ENCODE assay signal across 23 mouse cellular contexts in genomic region chr10:68692401-68692800, GRCm38 (mm10). TPM values are rescaled to one million over a fixed set of nuclear protein-coding genes. Genes with fewer than 3 reads are reported as not detected.
A peak's percentile ranks its signal among the peaks of the same experiment; 100 is the strongest.
DNase-seq lines count a peak whose midpoint lies in the region; ATAC-seq and TF ChIP-seq lines count a peak whose summit lies in the region.
"Had no signal": no experiment of that assay in that cellular context is flagged by ENCODE, and none has a peak within 500 bp of the region (broad histone marks: within the 10 kb centered on the region; RNA-seq: fewer than 3 reads in every experiment).

No protein-coding gene starts in this region.

- no peaks in the 10 kb centered on the region for H3K4me1 ChIP-seq in kidney, postnatal 0 days (replicated peaks; ENCODE audit: insufficient read depth, low read length)
- H3K4me1 ChIP-seq in kidney, embryonic 16.5 days (ENCODE audit: insufficient read depth, low read length), result no peaks in the 10 kb centered on the region
- H3K4me1 ChIP-seq in lung, embryonic 16.5 days (replicated peaks; ENCODE audit: control insufficient read depth, insufficient read depth, low read length), result peaks cover 3% of the 10 kb centered on the region; the same call in 1 of the 2 replicates
- H3K4me1 ChIP-seq: embryonic facial prominence, embryonic 15.5 days; forebrain, embryonic 10.5 days; heart, embryonic 10.5 days; hindbrain, embryonic 10.5 days had no signal

- TF ChIP-seq CTCF in kidney, postnatal 0 days (IDR thresholded peaks at IDR 0.05; ENCODE audit: low read depth), result no peak

- H3K27ac ChIP-seq in kidney, postnatal 0 days, result no peak overlapping the region
- no peak overlapping the region for H3K27ac ChIP-seq in kidney, embryonic 16.5 days (ENCODE audit: low read length)
- no peak overlapping the region for H3K27ac ChIP-seq in lung, embryonic 16.5 days (ENCODE audit: low read length)
- H3K27ac ChIP-seq: embryonic facial prominence, embryonic 15.5 days; forebrain, embryonic 10.5 days; gastrocnemius, adult 2 months; heart, embryonic 10.5 days; hindbrain, embryonic 10.5 days; hindbrain, embryonic 14.5 days had no signal

- WGBS in kidney, postnatal 0 days, result 93% methylated on average over 1 of the region's 1 CpGs
- WGBS in kidney, embryonic 16.5 days, result 94% methylated on average over 1 of the region's 1 CpGs
- WGBS in lung, embryonic 16.5 days, result 97% methylated on average over 1 of the region's 1 CpGs

- no peak overlapping the region for H3K9ac ChIP-seq in kidney, postnatal 0 days (ENCODE audit: low read depth, low read length)
- H3K9ac ChIP-seq in kidney, embryonic 16.5 days (replicated peaks; ENCODE audit: low read length), result no peak overlapping the region
- no peak overlapping the region for H3K9ac ChIP-seq in lung, embryonic 16.5 days (ENCODE audit: low read length)
- H3K9ac ChIP-seq: embryonic facial prominence, embryonic 15.5 days; hindbrain, embryonic 14.5 days had no signal

- no peaks in the 10 kb centered on the region for H3K36me3 ChIP-seq in kidney, postnatal 0 days (ENCODE audit: insufficient read depth, low read length)
- no peaks in the 10 kb centered on the region for H3K36me3 ChIP-seq in kidney, embryonic 16.5 days (ENCODE audit: insufficient read depth, low read length)
- H3K36me3 ChIP-seq in lung, embryonic 16.5 days (ENCODE audit: control insufficient read depth, insufficient read depth, low read length), result no peaks in the 10 kb centered on the region
- H3K36me3 ChIP-seq: embryonic facial prominence, embryonic 15.5 days; forebrain, embryonic 10.5 days; heart, embryonic 10.5 days; hindbrain, embryonic 10.5 days had no signal

- no peak for ATAC-seq in kidney, postnatal 0 days (replicated peaks; ENCODE audit: low FRiP score, low read depth)
- ATAC-seq in kidney, embryonic 16.5 days (ENCODE audit: low FRiP score, low TSS enrichment), result no peak
- peak; percentile 76 for ATAC-seq in lung, embryonic 16.5 days (ENCODE audit: low read depth)
- ATAC-seq: forebrain, embryonic 14.5 days had no signal

- peak; percentile 15 for DNase-seq in adrenal gland, postnatal 14 days
- no peak for DNase-seq in adrenal gland, adult (ENCODE audit: inconsistent age in 2 of 2, low spot score in 1 of 2)
- peak; percentile 33 for DNase-seq in kidney, postnatal 0 days (ENCODE audit: low spot score)
- DNase-seq in lung, postnatal 10 days, result no peak
- no peak for DNase-seq in cerebellum, postnatal 10 days
- DNase-seq: adrenal gland, adult 8-10 months; cerebellum, adult 2 months; cerebellum, postnatal 14 days; embryo, embryonic 11 days; gastrocnemius, adult 2 months; gastrocnemius, postnatal 25 days; heart, postnatal 10 days had no signal

- H3K4me3 ChIP-seq in kidney, postnatal 0 days (replicated peaks; ENCODE audit: low read depth, low read length), result no peak overlapping the region
- H3K4me3 ChIP-seq in kidney, embryonic 16.5 days (ENCODE audit: low read length), result no peak overlapping the region
- no peak overlapping the region for H3K4me3 ChIP-seq in lung, embryonic 16.5 days (ENCODE audit: low read length)
- H3K4me3 ChIP-seq: embryonic facial prominence, embryonic 15.5 days; erythroblast, embryonic 14.5 days; forebrain, embryonic 10.5 days; gastrocnemius, adult 2 months; heart, embryonic 10.5 days; hindbrain, embryonic 10.5 days had no signal

- no peaks in the 10 kb centered on the region for H3K27me3 ChIP-seq in kidney, postnatal 0 days (ENCODE audit: insufficient read depth, low read length)
- no peaks in the 10 kb centered on the region for H3K27me3 ChIP-seq in kidney, embryonic 16.5 days (ENCODE audit: insufficient read depth, low read length)
- H3K27me3 ChIP-seq in lung, embryonic 16.5 days (ENCODE audit: control insufficient read depth, insufficient read depth, low read depth, low read length), result no peaks in the 10 kb centered on the region
- H3K27me3 ChIP-seq: embryonic facial prominence, embryonic 15.5 days had no signal

- H3K9me3 ChIP-seq in kidney, postnatal 0 days (replicated peaks; ENCODE audit: low read length), result no peaks in the 10 kb centered on the region
- H3K9me3 ChIP-seq in kidney, embryonic 16.5 days (ENCODE audit: low read length), result no peaks in the 10 kb centered on the region
- no peaks in the 10 kb centered on the region for H3K9me3 ChIP-seq in lung, embryonic 16.5 days (ENCODE audit: control insufficient read depth, low read length)
- H3K9me3 ChIP-seq: embryonic facial prominence, embryonic 15.5 days; forebrain, embryonic 10.5 days; heart, embryonic 10.5 days; hindbrain, embryonic 10.5 days had no signal

- H3K4me2 ChIP-seq in kidney, postnatal 0 days (ENCODE audit: low read length), result no peak overlapping the region
- H3K4me2 ChIP-seq in kidney, embryonic 16.5 days (replicated peaks; ENCODE audit: low read depth, low read length), result no peak overlapping the region
- H3K4me2 ChIP-seq in lung, embryonic 16.5 days (ENCODE audit: low read depth, low read length), result no peak overlapping the region
- H3K4me2 ChIP-seq: embryonic facial prominence, embryonic 15.5 days; hindbrain, embryonic 14.5 days had no signal

RNA-seq across cellular contexts. Expression of gene Tmem26, which starts 31.0 kb away (rescaled TPM):
- 6.9 and 9.3 TPM in 2 replicates for total RNA-seq in adrenal gland, postnatal 14 days (2021)
- 6.5 and 7.3 TPM in 2 replicates for polyA plus RNA-seq in kidney, postnatal 0 days (2015; fragmentation: Nextera tagmentation; extraction: Ambion mirVana)
- polyA plus RNA-seq in kidney, embryonic 16.5 days (2015; fragmentation: Nextera tagmentation; extraction: Ambion mirVana), result 8.3 and 8.9 TPM in 2 replicates
- polyA plus RNA-seq in lung, embryonic 16.5 days (2015; fragmentation: Nextera tagmentation; extraction: Ambion mirVana), result 7.3 and 8.1 TPM in 2 replicates
- total RNA-seq: MEL had no signal
- polyA plus RNA-seq: C2C12; erythroblast, embryonic 14.5 days had no signal

Comparison
In these comparisons a context has a peak if more than half of its experiments do, and no peak if none do; other contexts are left out.
1. DNase-seq: peak in adrenal gland, postnatal 14 days (single experiment) and kidney, postnatal 0 days (single experiment); none in adrenal gland, adult (0 of 2), lung, postnatal 10 days (single experiment) and cerebellum, postnatal 10 days (0 of 2).